20 mouse cellular contexts compared by ENCODE assay signal in the genomic region with DNA sequence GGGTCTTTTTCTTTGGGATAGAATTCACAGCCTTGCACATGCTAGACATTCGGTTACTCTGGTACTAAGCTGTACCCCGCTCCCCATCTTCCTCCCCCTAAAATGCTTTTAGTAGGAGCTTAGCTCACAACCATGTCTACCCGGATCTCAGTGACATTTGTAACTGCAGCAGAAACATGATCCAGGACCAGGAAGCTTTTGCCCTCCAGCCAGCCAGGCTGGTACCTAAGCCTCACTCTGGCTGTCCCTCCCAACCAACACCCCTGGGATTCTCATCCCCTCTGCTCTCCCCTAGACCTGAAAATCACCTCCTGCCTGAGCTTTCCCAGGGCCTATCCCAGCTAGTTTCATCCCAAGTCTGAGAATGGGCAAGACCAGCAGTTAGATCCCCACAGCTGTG.
"Had no signal": no experiment of that assay in that cellular context is flagged by ENCODE, and none has a peak within 500 bp of the region (broad histone marks: within the 10 kb centered on the region; RNA-seq: fewer than 3 reads in every experiment).

No protein-coding gene starts in this region.

- H3K36me3 ChIP-seq: kidney, embryonic 15.5 days; limb, embryonic 12.5 days; limb, embryonic 15.5 days; liver, embryonic 12.5 days; liver, embryonic 15.5 days; stomach, embryonic 15.5 days had no signal

- H3K27me3 ChIP-seq: kidney, embryonic 15.5 days; limb, embryonic 12.5 days; limb, embryonic 15.5 days; liver, embryonic 12.5 days; liver, embryonic 15.5 days; stomach, embryonic 15.5 days had no signal

- H3K9me3 ChIP-seq: kidney, embryonic 15.5 days; limb, embryonic 12.5 days; limb, embryonic 15.5 days; liver, embryonic 12.5 days; liver, embryonic 15.5 days; stomach, embryonic 15.5 days had no signal

- H3K27ac ChIP-seq: kidney, embryonic 15.5 days; layer of hippocampus, adult 2 months; left cerebral cortex, adult 2 months; limb, embryonic 12.5 days; limb, embryonic 15.5 days; liver, embryonic 12.5 days; stomach, embryonic 15.5 days had no signal

- ATAC-seq: liver, embryonic 12.5 days had no signal

- DNase-seq: kidney, adult 8-10 months; layer of hippocampus, adult 9-11 months; layer of hippocampus, postnatal 36 days; left cerebral cortex, postnatal 4 days; lung, adult 2 months; lung, postnatal 14 days; lung, postnatal 4 days; midbrain, embryonic 14.5 days; thymus, adult 2 months; thymus, postnatal 14 days; thymus, postnatal 4 days had no signal

- H3K9ac ChIP-seq: kidney, embryonic 15.5 days; limb, embryonic 12.5 days; limb, embryonic 15.5 days; liver, embryonic 12.5 days; liver, embryonic 15.5 days; stomach, embryonic 15.5 days had no signal

- H3K4me2 ChIP-seq: kidney, embryonic 15.5 days; limb, embryonic 12.5 days; limb, embryonic 15.5 days; liver, embryonic 12.5 days; liver, embryonic 15.5 days; midbrain, embryonic 11.5 days; stomach, embryonic 15.5 days had no signal

- H3K4me3 ChIP-seq: kidney, embryonic 15.5 days; layer of hippocampus, adult 2 months; left cerebral cortex, adult 2 months; limb, embryonic 12.5 days; limb, embryonic 15.5 days; liver, embryonic 12.5 days; liver, embryonic 15.5 days; stomach, embryonic 15.5 days had no signal
